Mouse (Mus musculus) 3134 (cell line): ENCODE data around the gene Slc25a30.
"Not testable (repeated sequence)": the region's sequence is repeated elsewhere in the genome, so short reads cannot be mapped to it uniquely, and the experiment has no call there.

Experiments
- DNase-seq: peaks from one replicate; pipeline ENCODE4 v3.0.0-alpha.2; 2011; ENCODE audit warnings: low spot score; ENCODE audit not compliant: insufficient read length; ENCODE audit errors: extremely low read depth

Slc25a30 gene

GRCm38 (mm10) chr14:75794324-75794723, 7.5 kb upstream of the Slc25a30 start:
- DNase-seq = peak; percentile 30

GRCm38 (mm10) chr14:75793110-75793509, 6.3 kb upstream of the Slc25a30 start:
- no peak for DNase-seq

GRCm38 (mm10) chr14:75791372-75791771, 4.5 kb upstream of the Slc25a30 start:
- DNase-seq = no peak

- DNase-seq = peak; percentile 36
These were observed 3.7 kb upstream of the Slc25a30 start for GRCm38 (mm10) chr14:75790411-75790996.

- no peak for DNase-seq
These were observed 2.5 kb upstream of the Slc25a30 start for GRCm38 (mm10) chr14:75789291-75789690.

GRCm38 (mm10) chr14:75787794-75788175, 948 bp upstream of the Slc25a30 start:
- no peak for DNase-seq

- no peak for DNase-seq
These were observed 391 bp downstream of the Slc25a30 start for GRCm38 (mm10) chr14:75786424-75786867.

- DNase-seq = no peak
These were observed 6.9 kb downstream of the Slc25a30 start for GRCm38 (mm10) chr14:75779913-75780312.

GRCm38 (mm10) chr14:75776637-75777036, 10.2 kb downstream of the Slc25a30 start:
- DNase-seq = no peak

GRCm38 (mm10) chr14:75773431-75773830, 13.4 kb downstream of the Slc25a30 start:
- no peak for DNase-seq

- not testable (repeated sequence) for DNase-seq
These were observed 14.4 kb downstream of the Slc25a30 start for GRCm38 (mm10) chr14:75772407-75772806.

- DNase-seq = no peak
These were observed 15.7 kb downstream of the Slc25a30 start for GRCm38 (mm10) chr14:75771101-75771501.

- DNase-seq = no peak
These were observed 17.5 kb downstream of the Slc25a30 start for GRCm38 (mm10) chr14:75769334-75769733.

- no peak for DNase-seq
These were observed 18.6 kb downstream of the Slc25a30 start for GRCm38 (mm10) chr14:75768275-75768608.

- DNase-seq = peak; percentile 16
These were observed 19.2 kb downstream of the Slc25a30 start for GRCm38 (mm10) chr14:75767492-75768274.

- no peak for DNase-seq
These were observed 25.6 kb downstream of the Slc25a30 start for GRCm38 (mm10) chr14:75761028-75761805.

GRCm38 (mm10) chr14:75758401-75758800, 28.4 kb downstream of the Slc25a30 start:
- DNase-seq = no peak

- no peak for DNase-seq
These were observed 29.0 kb downstream of the Slc25a30 start for GRCm38 (mm10) chr14:75757821-75758220.

GRCm38 (mm10) chr14:75756971-75757370, 29.9 kb downstream of the Slc25a30 start:
- no peak for DNase-seq

GRCm38 (mm10) chr14:75753991-75754817, 32.6 kb downstream of the Slc25a30 start, which contains the start of gene Cog3:
Gene Cog3 (minus strand): TSS chr14:75754517.
- DNase-seq = peak; percentile 89

GRCm38 (mm10) chr14:75753206-75753605, 33.6 kb downstream of the Slc25a30 start:
- no peak for DNase-seq
